ENCODE assay signal across 8 mouse cellular contexts in genomic region chr17:26946567-26946966, GRCm38 (mm10). TPM values are rescaled to one million over a fixed set of nuclear protein-coding genes. Genes with fewer than 3 reads are reported as not detected.
A peak's percentile ranks its signal among the peaks of the same experiment; 100 is the strongest.
DNase-seq lines count a peak whose midpoint lies in the region; ATAC-seq and TF ChIP-seq lines count a peak whose summit lies in the region.

No protein-coding gene starts in this region.

- peak; percentile 62 for ATAC-seq in erythroid progenitor cell, adult 5-6 weeks (replicated peaks; ENCODE audit: low FRiP score, poor library complexity, severe bottlenecking)
- peak; percentile 62 for ATAC-seq in heart, postnatal 0 days (ENCODE audit: insufficient read depth, low read depth)
- peak; percentile 67 for ATAC-seq in lung, embryonic 16.5 days (ENCODE audit: low read depth)
- no peak for ATAC-seq in inflammation-experienced regulatory T-cells, adult 6 months

- TF ChIP-seq POLR2A in ES-Bruce4 (IDR thresholded peaks at IDR 0.05; ENCODE audit: insufficient read depth, low read length) = no peak
- TF ChIP-seq POLR2A in brain, embryonic 14.5 days (IDR thresholded peaks at IDR 0.05; ENCODE audit: borderline replicate concordance, extremely low read depth, insufficient read depth, insufficient read length, poor library complexity, severe bottlenecking) = no peak

- peak; percentile 13 for TF ChIP-seq CTCF in ES-Bruce4 (IDR thresholded peaks at IDR 0.05; ENCODE audit: low read depth, low read length)
- no peak for TF ChIP-seq CTCF in brain, embryonic 14.5 days (IDR thresholded peaks at IDR 0.05; ENCODE audit: borderline replicate concordance, extremely low read depth, insufficient read depth, insufficient read length)
- TF ChIP-seq CTCF in heart, postnatal 0 days (IDR thresholded peaks at IDR 0.05; ENCODE audit: low read depth) = peak; percentile 28

- no peak for TF ChIP-seq EP300 in ES-Bruce4 (IDR thresholded peaks at IDR 0.05; ENCODE audit: insufficient read depth, low read depth, low read length)
- no peak; the same call in 1 of the 2 replicates for TF ChIP-seq EP300 in heart, postnatal 0 days (IDR thresholded peaks at IDR 0.05; ENCODE audit: low read depth)

- H3K4me2 ChIP-seq in heart, postnatal 0 days (ENCODE audit: low read depth, low read length) = peak overlapping the region; percentile 69
- H3K4me2 ChIP-seq in lung, embryonic 16.5 days (ENCODE audit: low read depth, low read length) = peak overlapping the region; percentile 79

- H3K4me1 ChIP-seq in ES-Bruce4 (ENCODE audit: control insufficient read depth, insufficient read depth, low read length) = peaks cover 1% of the 10 kb centered on the region
- peaks cover 15% of the 10 kb centered on the region for H3K4me1 ChIP-seq in heart, postnatal 0 days (ENCODE audit: control insufficient read depth, insufficient read depth)
- H3K4me1 ChIP-seq in lung, embryonic 16.5 days (replicated peaks; ENCODE audit: control insufficient read depth, insufficient read depth, low read length) = peaks cover 33% of the 10 kb centered on the region

- WGBS in heart, postnatal 0 days = 2% methylated on average over 33 of the region's 37 CpGs
- 2% methylated on average over 36 of the region's 37 CpGs for WGBS in lung, embryonic 16.5 days

- H3K4me3 ChIP-seq in ES-Bruce4 (ENCODE audit: low read depth, low read length) = peak overlapping the region; percentile 81
- H3K4me3 ChIP-seq in heart, postnatal 0 days (ENCODE audit: low read depth, low read length) = peak overlapping the region; percentile 39
- peak overlapping the region; percentile 53 for H3K4me3 ChIP-seq in lung, embryonic 16.5 days (ENCODE audit: low read length)

- no peak overlapping the region for H3K27ac ChIP-seq in ES-Bruce4 (ENCODE audit: insufficient read depth, low read length)
- peak overlapping the region; percentile 64 for H3K27ac ChIP-seq in heart, postnatal 0 days (ENCODE audit: low read depth)
- peak overlapping the region; percentile 58 for H3K27ac ChIP-seq in lung, embryonic 16.5 days (ENCODE audit: low read length)

- no peaks in the 10 kb centered on the region for H3K36me3 ChIP-seq in ES-Bruce4 (ENCODE audit: control insufficient read depth, insufficient read depth, low read length, poor library complexity, severe bottlenecking)
- no peaks in the 10 kb centered on the region for H3K36me3 ChIP-seq in heart, postnatal 0 days (replicated peaks; ENCODE audit: control insufficient read depth, insufficient read depth, low read length)
- H3K36me3 ChIP-seq in lung, embryonic 16.5 days (ENCODE audit: control insufficient read depth, insufficient read depth, low read length) = no peaks in the 10 kb centered on the region

- H3K9ac ChIP-seq in ES-Bruce4 (ENCODE audit: low read depth, poor library complexity, severe bottlenecking) = peak overlapping the region; percentile 64
- H3K9ac ChIP-seq in heart, postnatal 0 days (replicated peaks; ENCODE audit: low read depth, low read length) = peak overlapping the region; percentile 65
- H3K9ac ChIP-seq in lung, embryonic 16.5 days (ENCODE audit: low read length) = peak overlapping the region; percentile 72

- no peaks in the 10 kb centered on the region; the same call in 1 of the 2 replicates for H3K27me3 ChIP-seq in ES-Bruce4 (ENCODE audit: control insufficient read depth, insufficient read depth, low read length, poor library complexity, severe bottlenecking)
- no peaks in the 10 kb centered on the region for H3K27me3 ChIP-seq in heart, postnatal 0 days (ENCODE audit: control insufficient read depth, insufficient read depth, low read length)
- H3K27me3 ChIP-seq in lung, embryonic 16.5 days (ENCODE audit: control insufficient read depth, insufficient read depth, low read depth, low read length) = no peaks in the 10 kb centered on the region

- no peaks in the 10 kb centered on the region for H3K9me3 ChIP-seq in ES-Bruce4 (replicated peaks; ENCODE audit: control insufficient read depth, insufficient read depth, low read length, poor library complexity, severe bottlenecking)
- H3K9me3 ChIP-seq in heart, postnatal 0 days (replicated peaks; ENCODE audit: control insufficient read depth, low read length) = no peaks in the 10 kb centered on the region
- H3K9me3 ChIP-seq in lung, embryonic 16.5 days (ENCODE audit: control insufficient read depth, low read length) = no peaks in the 10 kb centered on the region

- peak; percentile 75 for DNase-seq in brain, embryonic 14.5 days (ENCODE audit: low read depth)
- no peak for DNase-seq in heart, postnatal 0 days (ENCODE audit: low spot score)
- DNase-seq in kidney, postnatal 25 days = peak; percentile 86 to 95
- DNase-seq in ovary, postnatal 36 days (ENCODE audit: low spot score) = peak; percentile 88

RNA-seq across cellular contexts. Expression of gene Syngap1, which starts 5.5 kb away (rescaled TPM):
- polyA plus RNA-seq in ES-Bruce4 (2011; ENCODE audit: insufficient read depth, insufficient read length, low read depth, missing spikeins) = 23.5 and 24.5 TPM in 2 replicates
- 120 and 136 TPM in 2 replicates for polyA plus RNA-seq in brain, embryonic 14.5 days (2012; rRNA removed)
- 3.8 and 4.3 TPM in 2 replicates for total RNA-seq in erythroid progenitor cell, adult 5-6 weeks (2015; ENCODE audit: low replicate concordance)
- total RNA-seq in erythroid progenitor cell, adult 5-6 weeks (2017; ENCODE audit: low replicate concordance) = 11.7 and 14.4 TPM in 2 replicates
- total RNA-seq in heart, postnatal 0 days (2014; rRNA removed; ENCODE audit: low replicate concordance) = 4.3 and 6.6 TPM in 2 replicates
- 0.41 and 0.45 TPM in 2 replicates for polyA plus RNA-seq in heart, postnatal 0 days (2015; fragmentation: Nextera tagmentation; extraction: Ambion mirVana)
- polyA plus RNA-seq in lung, embryonic 16.5 days (2015; fragmentation: Nextera tagmentation; extraction: Ambion mirVana) = 0.90 and 1.9 TPM in 2 replicates
- polyA plus RNA-seq in inflammation-experienced regulatory T-cells, adult 6 months (2017; shearing (Covaris generic)) = not detected

RNA-seq across cellular contexts. Expression of gene Cuta, which starts 7.2 kb away (rescaled TPM):
- 58.9 and 63.0 TPM in 2 replicates for polyA plus RNA-seq in ES-Bruce4 (2011; ENCODE audit: insufficient read depth, insufficient read length, low read depth, missing spikeins)
- 88.9 and 145 TPM in 2 replicates for polyA plus RNA-seq in brain, embryonic 14.5 days (2012; rRNA removed)
- total RNA-seq in erythroid progenitor cell, adult 5-6 weeks (2015; ENCODE audit: low replicate concordance) = 54.9 and 88.3 TPM in 2 replicates
- 8.2 and 9.3 TPM in 2 replicates for total RNA-seq in erythroid progenitor cell, adult 5-6 weeks (2017; ENCODE audit: low replicate concordance)
- total RNA-seq in heart, postnatal 0 days (2014; rRNA removed; ENCODE audit: low replicate concordance) = 80.2 and 107 TPM in 2 replicates
- 180 and 193 TPM in 2 replicates for polyA plus RNA-seq in heart, postnatal 0 days (2015; fragmentation: Nextera tagmentation; extraction: Ambion mirVana)
- 194 and 199 TPM in 2 replicates for polyA plus RNA-seq in lung, embryonic 16.5 days (2015; fragmentation: Nextera tagmentation; extraction: Ambion mirVana)
- polyA plus RNA-seq in inflammation-experienced regulatory T-cells, adult 6 months (2017; shearing (Covaris generic)) = 100 to 1,000 TPM; 132 to 166 (median 135) TPM

RNA-seq across cellular contexts. Expression of gene Phf1, which starts 13.7 kb away (rescaled TPM):
- polyA plus RNA-seq in ES-Bruce4 (2011; ENCODE audit: insufficient read depth, insufficient read length, low read depth, missing spikeins) = 7.8 and 8.7 TPM in 2 replicates
- polyA plus RNA-seq in brain, embryonic 14.5 days (2012; rRNA removed) = 50.0 and 66.4 TPM in 2 replicates
- total RNA-seq in erythroid progenitor cell, adult 5-6 weeks (2015; ENCODE audit: low replicate concordance) = 23.1 and 29.6 TPM in 2 replicates
- total RNA-seq in erythroid progenitor cell, adult 5-6 weeks (2017; ENCODE audit: low replicate concordance) = 19.4 and 34.5 TPM in 2 replicates
- 13.7 and 16.3 TPM in 2 replicates for total RNA-seq in heart, postnatal 0 days (2014; rRNA removed; ENCODE audit: low replicate concordance)
- polyA plus RNA-seq in heart, postnatal 0 days (2015; fragmentation: Nextera tagmentation; extraction: Ambion mirVana) = 6.3 and 7.2 TPM in 2 replicates
- polyA plus RNA-seq in lung, embryonic 16.5 days (2015; fragmentation: Nextera tagmentation; extraction: Ambion mirVana) = 9.7 and 10.0 TPM in 2 replicates
- polyA plus RNA-seq in inflammation-experienced regulatory T-cells, adult 6 months (2017; shearing (Covaris generic)) = 10 to 100 TPM in 2 of 3 experiments, 1 to 10 TPM in 1; 8.2 to 17.5 (median 14.2) TPM

RNA-seq across cellular contexts. Expression of gene Zbtb9, which starts 26.4 kb away (rescaled TPM):
- polyA plus RNA-seq in ES-Bruce4 (2011; ENCODE audit: insufficient read depth, insufficient read length, low read depth, missing spikeins) = 11.0 and 12.4 TPM in 2 replicates
- polyA plus RNA-seq in brain, embryonic 14.5 days (2012; rRNA removed) = 22.9 and 25.1 TPM in 2 replicates
- 1.4 TPM in 1 of 2 replicates, not detected in the other for total RNA-seq in erythroid progenitor cell, adult 5-6 weeks (2015; ENCODE audit: low replicate concordance)
- 7.1 and 8.1 TPM in 2 replicates for total RNA-seq in erythroid progenitor cell, adult 5-6 weeks (2017; ENCODE audit: low replicate concordance)
- 4.0 and 10.9 TPM in 2 replicates for total RNA-seq in heart, postnatal 0 days (2014; rRNA removed; ENCODE audit: low replicate concordance)
- 5.0 and 5.4 TPM in 2 replicates for polyA plus RNA-seq in heart, postnatal 0 days (2015; fragmentation: Nextera tagmentation; extraction: Ambion mirVana)
- 16.5 and 17.1 TPM in 2 replicates for polyA plus RNA-seq in lung, embryonic 16.5 days (2015; fragmentation: Nextera tagmentation; extraction: Ambion mirVana)
- 10 to 100 TPM in 1 of 3 experiments, 1 to 10 TPM in 2; 9.0 to 11.1 (median 9.3) TPM for polyA plus RNA-seq in inflammation-experienced regulatory T-cells, adult 6 months (2017; shearing (Covaris generic))

RNA-seq across cellular contexts. Expression of gene Kifc5b, which starts 29.7 kb away (rescaled TPM):
- polyA plus RNA-seq in ES-Bruce4 (2011; ENCODE audit: insufficient read depth, insufficient read length, low read depth, missing spikeins) = 43.0 and 43.2 TPM in 2 replicates
- polyA plus RNA-seq in brain, embryonic 14.5 days (2012; rRNA removed) = 9.9 and 15.7 TPM in 2 replicates
- 34.8 and 41.4 TPM in 2 replicates for total RNA-seq in erythroid progenitor cell, adult 5-6 weeks (2015; ENCODE audit: low replicate concordance)
- 197 and 257 TPM in 2 replicates for total RNA-seq in erythroid progenitor cell, adult 5-6 weeks (2017; ENCODE audit: low replicate concordance)
- 4.5 and 4.8 TPM in 2 replicates for total RNA-seq in heart, postnatal 0 days (2014; rRNA removed; ENCODE audit: low replicate concordance)
- polyA plus RNA-seq in heart, postnatal 0 days (2015; fragmentation: Nextera tagmentation; extraction: Ambion mirVana) = 0.93 and 1.5 TPM in 2 replicates
- 9.0 and 12.9 TPM in 2 replicates for polyA plus RNA-seq in lung, embryonic 16.5 days (2015; fragmentation: Nextera tagmentation; extraction: Ambion mirVana)
- polyA plus RNA-seq in inflammation-experienced regulatory T-cells, adult 6 months (2017; shearing (Covaris generic)) = 1 to 10 TPM; 1.2 to 5.3 (median 4.0) TPM
